Mouse (Mus musculus) liver, postnatal 0 days (tissue): Measurements from ENCODE around the gene Dhdds.

Experiments used
- CTCF ChIP-seq: sonication (generic); IDR thresholded peaks from 2 replicates; pipeline ENCODE4 v1.5.1; 2016; ENCODE audit warnings: antibody characterized with exemption, low read depth
- EP300 ChIP-seq: IDR thresholded peaks from 2 replicates; pipeline ENCODE4 v1.6.1; 2016; ENCODE audit warnings: antibody characterized with exemption, low read depth, mild to moderate bottlenecking

- TF ChIP-seq CTCF (no peak), EP300 (no peak)
Observed at GRCm38 (mm10) chr4:134009709-134010108, 9.0 kb upstream of the Dhdds start.
